Mouse (Mus musculus) heart, adult 2 months (tissue): ENCODE measurements at regions not wholly inside any gene's neighbourhood (a gene's known extent, or its start where the extent isn't known, plus 50 kb on each side); places are given as distances from the start of the nearest gene placed in this dataset.

Experiments
- CTCF ChIP-seq: fragments of 200-600 bp; IDR thresholded peaks from 2 replicates; pipeline ENCODE4 v1.8.1; 2022; ENCODE audit warnings: antibody characterized with exemption, mild to moderate bottlenecking, moderate library complexity
- POLR2A ChIP-seq: fragments of 200-500 bp; IDR thresholded peaks from 2 replicates; pipeline ENCODE4 v1.6.1; 2011; ENCODE audit warnings: mild to moderate bottlenecking, low read depth, low read length, control low read depth; ENCODE audit not compliant: insufficient read depth

GRCm38 (mm10) chr4:142597214-142597613 lies 358.0 kb upstream of the Kazn start:
- TF ChIP-seq CTCF: no peak
- no peak for TF ChIP-seq POLR2A
